Mouse (Mus musculus) midbrain, embryonic 11.5 days (tissue): Measurements from ENCODE around the gene Sec14l1. TPM values are rescaled to one million over a fixed set of nuclear protein-coding genes. Genes with fewer than 3 reads are reported as not detected.
A peak's percentile ranks its signal among the peaks of the same experiment; 100 is the strongest.

ENCODE experiments used
- ATAC-seq: fragments of 200-750 bp; cut with Nextera tagmentation; 2 replicates; pipeline ENCODE4 v1.8.0; 2017; ENCODE audit warnings: moderate TSS enrichment, moderate library complexity; ENCODE audit not compliant: low FRiP score
- DNase-seq: peaks from one replicate; pipeline ENCODE4 v3.0.0; 2015; ENCODE audit warnings: low spot score; ENCODE audit errors: missing footprints
- H3K27ac ChIP-seq: fragments of 300-500 bp; sonication (generic); 2 replicates; pipeline ENCODE4 v1.5.1; 2014; ENCODE audit warnings: low read depth, low read length
- H3K27me3 ChIP-seq: fragments of 300-500 bp; sonication (generic); 2 replicates; pipeline ENCODE4 v1.6.1; 2014; ENCODE audit warnings: mild to moderate bottlenecking, low read length, moderate library complexity, mixed read lengths; ENCODE audit not compliant: control insufficient read depth, insufficient read depth
- H3K36me3 ChIP-seq: fragments of 300-500 bp; sonication (generic); 2 replicates; pipeline ENCODE4 v1.6.1; 2014; ENCODE audit warnings: mild to moderate bottlenecking, low read length, moderate library complexity, mixed read lengths; ENCODE audit not compliant: control insufficient read depth, insufficient read depth
- H3K4me1 ChIP-seq: fragments of 300-500 bp; sonication (generic); 2 replicates; pipeline ENCODE4 v1.6.1; 2014; ENCODE audit warnings: low read length; ENCODE audit not compliant: control insufficient read depth, insufficient read depth
- H3K4me2 ChIP-seq: fragments of 300-500 bp; sonication (generic); 2 replicates; pipeline ENCODE4 v1.6.1; 2014; ENCODE audit warnings: mild to moderate bottlenecking, moderate library complexity
- H3K4me3 ChIP-seq: fragments of 300-500 bp; sonication (generic); 2 replicates; pipeline ENCODE4 v1.5.1; 2014; ENCODE audit warnings: low read depth, low read length
- H3K9ac ChIP-seq: fragments of 300-500 bp; sonication (generic); 2 replicates; pipeline ENCODE4 v1.6.1; 2014; ENCODE audit warnings: low read length
- H3K9me3 ChIP-seq: fragments of 300-500 bp; sonication (generic); 2 replicates; pipeline ENCODE4 v1.6.1; 2016; ENCODE audit warnings: low read length; ENCODE audit not compliant: control insufficient read depth
- WGBS: fragments of 180-500 bp; shearing (Covaris S2); extraction: QIAGEN DNeasy Blood & Tissue Kit; methylation state at CpG from one replicate; pipeline ENCODE4 v1.1.7; 2014; 5-methylcytosine and 5-hydroxymethylcytosine counted together
- polyA plus RNA-seq: library from polyadenylated mRNA; unstranded; fragments of >200 nt; fragmentation: Nextera tagmentation; extraction: Ambion mirVana; gene quantifications from 2 replicates; pipeline ENCODE4 v1.2.1, GENCODE M21; 2014

Gene Sec14l1
- polyA plus RNA-seq, 1 experiment from 2014 or later = 36.7 TPM

- ATAC-seq = no peak
- Histone ChIP-seq H3K4me2 (no peak overlapping the region), H3K36me3 (no peaks in the 10 kb centered on the region), H3K27ac (no peak overlapping the region), H3K27me3 (no peaks in the 10 kb centered on the region), H3K9me3 (no peaks in the 10 kb centered on the region), H3K4me3 (no peak overlapping the region), H3K4me1 (peaks cover 5% of the 10 kb centered on the region; the same call in 1 of the 2 replicates), H3K9ac (no peak overlapping the region)
- 94% methylated on average over 12 of the region's 12 CpGs for WGBS
- no peak for DNase-seq
These were observed 45.8 kb downstream of the Sec14l1 start for GRCm38 (mm10) chr11:117160791-117161190.

GRCm38 (mm10) chr11:117161574-117161973, 46.6 kb downstream of the Sec14l1 start:
- Histone ChIP-seq H3K9ac (no peak overlapping the region), H3K9me3 (no peaks in the 10 kb centered on the region), H3K4me2 (no peak overlapping the region), H3K36me3 (no peaks in the 10 kb centered on the region), H3K4me1 (no peaks in the 10 kb centered on the region), H3K4me3 (no peak overlapping the region), H3K27ac (no peak overlapping the region), H3K27me3 (no peaks in the 10 kb centered on the region)
- 81% methylated on average over 8 of the region's 8 CpGs for WGBS
- DNase-seq (no peak), ATAC-seq (no peak)

DNA sequence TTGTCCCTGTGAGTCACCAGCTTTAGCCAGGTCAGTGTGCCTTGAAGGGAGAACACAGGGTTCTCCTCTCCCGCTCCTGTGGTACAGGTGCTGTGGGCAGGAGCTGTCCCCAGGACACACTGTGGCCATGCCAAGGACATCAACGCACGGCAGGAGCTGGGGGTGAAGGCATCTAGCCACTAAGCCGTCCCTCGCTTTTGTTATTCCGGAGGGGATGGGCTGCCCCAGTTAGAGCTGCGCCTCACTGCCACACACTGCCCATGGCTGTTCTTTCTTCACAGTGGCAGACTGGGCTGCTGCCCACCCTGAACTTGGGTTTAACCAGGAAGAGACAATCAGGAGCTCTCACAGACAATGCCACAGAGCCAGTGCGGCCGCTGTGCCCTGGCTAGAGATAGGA, 48.1 kb downstream of the Sec14l1 start:
- Histone ChIP-seq H3K36me3 (no peaks in the 10 kb centered on the region), H3K4me2 (no peak overlapping the region), H3K9me3 (no peaks in the 10 kb centered on the region), H3K9ac (no peak overlapping the region), H3K4me3 (no peak overlapping the region), H3K27ac (no peak overlapping the region), H3K4me1 (no peaks in the 10 kb centered on the region), H3K27me3 (no peaks in the 10 kb centered on the region)
- ATAC-seq = no peak
- WGBS = 74% methylated on average over 9 of the region's 9 CpGs
- no peak for DNase-seq

GRCm38 (mm10) chr11:117163771-117164170, 48.8 kb downstream of the Sec14l1 start:
- WGBS = 94% methylated on average over 6 of the region's 6 CpGs
- ATAC-seq = no peak

GRCm38 (mm10) chr11:117168278-117169087, 53.5 kb downstream of the Sec14l1 start:
- ATAC-seq (no peak), DNase-seq (no peak)
- 90% methylated on average over 20 of the region's 20 CpGs for WGBS
- Histone ChIP-seq H3K4me1 (no peaks in the 10 kb centered on the region), H3K9ac (no peak overlapping the region), H3K4me3 (no peak overlapping the region), H3K36me3 (no peaks in the 10 kb centered on the region), H3K9me3 (no peaks in the 10 kb centered on the region), H3K27me3 (no peaks in the 10 kb centered on the region), H3K4me2 (no peak overlapping the region), H3K27ac (no peak overlapping the region)

More at GRCm38 (mm10) chr11:117163771-117164170, 48.8 kb downstream of the Sec14l1 start:
- Histone ChIP-seq H3K9ac (no peak overlapping the region), H3K4me1 (no peaks in the 10 kb centered on the region), H3K4me2 (no peak overlapping the region), H3K27me3 (no peaks in the 10 kb centered on the region), H3K27ac (no peak overlapping the region), H3K36me3 (no peaks in the 10 kb centered on the region), H3K9me3 (no peaks in the 10 kb centered on the region), H3K4me3 (no peak overlapping the region)
- no peak for DNase-seq

DNA sequence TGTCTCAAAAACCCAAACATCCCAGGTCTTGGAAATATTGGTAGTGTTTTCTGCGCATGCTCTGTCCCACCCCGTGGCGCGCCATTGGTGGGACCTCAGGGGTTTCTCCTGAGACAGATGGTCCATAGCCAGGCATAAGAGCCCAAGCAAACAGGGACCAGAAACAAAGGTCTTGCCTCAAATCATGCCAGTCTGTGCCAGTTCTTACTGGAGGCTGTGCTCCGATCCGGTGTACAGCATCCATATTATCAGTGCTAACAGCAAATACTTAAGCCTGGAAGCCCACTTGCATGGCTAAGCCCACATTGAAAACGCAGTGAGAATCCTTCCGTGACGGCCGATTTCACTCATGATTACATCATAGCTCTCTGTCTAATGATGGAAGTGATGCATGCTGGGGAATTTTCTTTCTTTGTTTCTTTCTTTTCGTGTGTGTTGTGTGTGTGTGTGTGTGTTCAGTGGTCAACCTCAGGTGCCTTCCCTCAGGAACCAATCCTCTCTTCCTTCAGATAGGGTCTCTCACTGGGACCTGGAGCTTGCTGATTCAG, 54.2 kb downstream of the Sec14l1 start:
- H3K4me2 ChIP-seq = no peak overlapping the region
- H3K9me3 ChIP-seq = no peaks in the 10 kb centered on the region
- no peak overlapping the region for H3K27ac ChIP-seq
- no peak overlapping the region for H3K9ac ChIP-seq
- H3K4me1 ChIP-seq = no peaks in the 10 kb centered on the region
- ATAC-seq = no peak
- DNase-seq = peak; percentile 61
- H3K27me3 ChIP-seq = no peaks in the 10 kb centered on the region
- no peaks in the 10 kb centered on the region for H3K36me3 ChIP-seq
- 95% methylated on average over 11 of the region's 11 CpGs for WGBS
- H3K4me3 ChIP-seq = no peak overlapping the region

- H3K9me3 ChIP-seq = no peaks in the 10 kb centered on the region
- no peaks in the 10 kb centered on the region for H3K27me3 ChIP-seq
- H3K4me3 ChIP-seq = no peak overlapping the region
- H3K4me2 ChIP-seq = no peak overlapping the region
- DNase-seq (peak; percentile 35), ATAC-seq (no peak)
- H3K27ac ChIP-seq = no peak overlapping the region
- no peaks in the 10 kb centered on the region for H3K4me1 ChIP-seq
- WGBS = 96% methylated on average over 19 of the region's 19 CpGs
- H3K36me3 ChIP-seq = no peaks in the 10 kb centered on the region
- H3K9ac ChIP-seq = no peak overlapping the region
These were observed 55.0 kb downstream of the Sec14l1 start for GRCm38 (mm10) chr11:117169801-117170565.

GRCm38 (mm10) chr11:117174098-117174892, 59.3 kb downstream of the Sec14l1 start:
- H3K4me3 ChIP-seq = peak overlapping the region; percentile 11
- no peaks in the 10 kb centered on the region for H3K4me1 ChIP-seq
- H3K36me3 ChIP-seq = no peaks in the 10 kb centered on the region
- 54% methylated on average over 18 of the region's 18 CpGs for WGBS
- H3K4me2 ChIP-seq = peak overlapping the region; percentile 45
- H3K27ac ChIP-seq = no peak overlapping the region
- no peak for ATAC-seq
- H3K9me3 ChIP-seq = no peaks in the 10 kb centered on the region
- H3K27me3 ChIP-seq = no peaks in the 10 kb centered on the region
- H3K9ac ChIP-seq = peak overlapping the region; percentile 17; the same call in 1 of the 2 replicates
- no peak for DNase-seq
